Mouse (Mus musculus) adrenal gland, postnatal 0 days (tissue): ENCODE results near the gene Sec23a. TPM values are rescaled to one million over a fixed set of nuclear protein-coding genes. Genes with fewer than 3 reads are reported as not detected.

Experiments used
- polyA plus RNA-seq: library from polyadenylated mRNA; unstranded; fragments of >200 nt; fragmentation: Nextera tagmentation; extraction: Ambion mirVana; gene quantifications from 2 replicates; pipeline ENCODE4 v1.2.1, GENCODE M21; 2015

Gene Sec23a
- polyA plus RNA-seq: 34.8 and 46.3 TPM in 2 replicates

GRCm38 (mm10) chr12:59011844-59012709 is at the start of gene Sec23a:
Sec23a (minus strand) TSS chr12:59012017.

GRCm38 (mm10) chr12:59060993-59061595 is 49.3 kb upstream of the Sec23a start, which contains the start of gene Trappc6b:
Trappc6b (minus strand) TSS chr12:59061472.

GRCm38 (mm10) chr12:59013234-59013633 is 1.4 kb upstream of the Sec23a start, which contains the start of gene Gemin2:
Gemin2 (plus strand) TSS chr12:59013393.

Other genes with a start within 250 kb of the Sec23a start
- gene Gemin2, start 1.4 kb upstream of the Sec23a start, polyA plus RNA-seq: 16.6 and 19.2 TPM in 2 replicates
- gene Trappc6b, start 49.5 kb upstream of the Sec23a start, polyA plus RNA-seq: 109 and 140 TPM in 2 replicates
- 25.2 and 44.1 TPM in 2 replicates for gene Pnn, start 54.9 kb upstream of the Sec23a start, polyA plus RNA-seq
- gene Mia2, start 83.8 kb upstream of the Sec23a start, polyA plus RNA-seq: 43.0 and 63.9 TPM in 2 replicates
- gene Fbxo33, start 207.7 kb upstream of the Sec23a start, polyA plus RNA-seq: 14.4 and 16.9 TPM in 2 replicates